Mouse (Mus musculus): ENCODE data around the gene Ifngr1.

DNA sequence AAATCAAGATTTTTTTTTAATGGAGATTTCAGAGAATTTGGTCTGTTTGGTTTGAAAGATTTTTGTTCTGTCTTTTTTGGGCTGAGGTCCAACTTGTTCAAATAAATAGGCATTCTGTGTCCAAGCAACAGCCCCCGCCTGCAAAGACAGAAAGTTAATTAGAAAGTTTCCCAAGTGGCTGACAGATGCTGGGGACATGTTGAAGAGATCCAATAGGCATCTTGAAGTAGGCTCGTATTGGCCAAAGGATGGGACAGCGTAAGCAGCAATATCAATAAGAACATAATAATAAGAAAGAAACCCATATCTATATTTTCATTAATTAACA lies 8.3 kb downstream of the Ifngr1 start:
- TF ChIP-seq CTCF (IDR thresholded peaks at IDR 0.05; ENCODE audit: control insufficient read depth, insufficient read depth, insufficient replicate concordance, low read depth, low read length) (no peak), POLR2A (IDR thresholded peaks at IDR 0.05; ENCODE audit: control insufficient read depth, low read depth, low read length) (no peak)

Measured in testis, adult 2 months (tissue).